Mouse (Mus musculus) frontal cortex, postnatal 36 days (tissue): ENCODE data around the gene Dalrd3.
"Not testable (repeated sequence)": the region's sequence is repeated elsewhere in the genome, so short reads cannot be mapped to it uniquely, and the experiment has no call there.

ENCODE experiments used
- DNase-seq, 2 experiments: peaks; one replicate each; pipeline ENCODE4 v3.0.0; 2022; ENCODE audit warnings: low spot score in 2 of 2

Dalrd3 gene

DNA sequence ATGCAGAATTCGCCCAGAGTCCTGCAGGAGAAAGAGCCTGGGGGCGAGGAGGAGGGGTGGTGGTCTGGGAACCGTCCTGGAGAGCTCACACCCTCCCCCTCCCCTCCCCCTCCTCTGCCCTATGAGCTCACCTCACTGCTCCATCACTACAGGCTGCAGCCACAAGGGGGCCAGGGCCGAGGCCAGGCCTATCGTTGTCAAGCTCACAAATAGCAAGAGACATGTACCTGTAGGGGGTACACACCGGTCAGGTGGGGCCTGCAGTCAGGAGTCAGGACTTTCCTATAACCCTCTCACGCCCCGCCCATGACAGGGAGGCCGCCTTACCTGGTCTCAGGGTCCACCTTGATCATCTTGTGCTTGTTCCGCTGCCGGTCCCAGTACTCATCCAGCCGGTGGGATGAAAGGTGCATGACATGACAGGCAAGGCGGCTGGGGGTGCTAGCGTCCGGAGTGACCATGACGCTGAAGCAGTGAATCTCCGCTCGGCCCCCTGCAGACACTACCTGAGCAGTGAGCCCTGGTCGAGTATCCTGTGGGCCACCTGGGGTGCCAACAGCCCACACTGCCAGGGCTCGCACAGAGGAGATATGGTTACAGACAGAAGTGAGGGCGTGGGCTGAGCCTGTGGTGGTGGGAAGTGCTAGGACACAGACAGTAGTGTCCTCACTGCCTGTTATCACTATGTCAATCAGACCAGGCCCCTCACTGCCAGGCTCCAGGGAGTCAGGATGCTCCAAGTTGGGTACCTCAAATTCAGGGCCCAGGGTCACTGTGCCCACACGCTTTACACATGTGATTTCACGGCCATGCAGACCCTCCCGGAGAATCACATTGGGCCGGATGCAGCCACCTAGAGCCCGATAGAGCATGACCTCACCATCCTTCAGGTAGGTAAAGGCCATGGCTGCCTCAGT is 4.3 kb downstream of the Dalrd3 start:
- no peak for DNase-seq

DNA sequence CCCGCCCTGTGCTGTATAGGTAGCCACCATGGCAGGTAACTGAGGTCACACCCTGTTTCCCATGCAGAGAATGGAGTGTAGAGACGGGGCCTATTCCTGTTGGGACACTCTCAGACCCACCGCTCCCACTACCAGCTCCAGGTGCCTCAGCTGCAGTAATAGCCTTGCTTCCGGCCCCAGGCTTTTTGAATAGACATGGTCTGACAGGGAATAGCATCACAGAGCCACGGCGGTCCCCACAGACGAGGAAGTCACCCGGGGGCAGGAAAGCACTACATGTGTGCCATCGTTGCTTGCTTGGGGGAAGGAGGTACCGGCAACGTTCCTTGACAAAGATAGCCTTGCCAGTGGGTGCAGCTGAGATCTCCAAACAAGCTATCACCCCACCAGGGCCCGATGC is 5.2 kb downstream of the Dalrd3 start:
- no peak for DNase-seq

DNA sequence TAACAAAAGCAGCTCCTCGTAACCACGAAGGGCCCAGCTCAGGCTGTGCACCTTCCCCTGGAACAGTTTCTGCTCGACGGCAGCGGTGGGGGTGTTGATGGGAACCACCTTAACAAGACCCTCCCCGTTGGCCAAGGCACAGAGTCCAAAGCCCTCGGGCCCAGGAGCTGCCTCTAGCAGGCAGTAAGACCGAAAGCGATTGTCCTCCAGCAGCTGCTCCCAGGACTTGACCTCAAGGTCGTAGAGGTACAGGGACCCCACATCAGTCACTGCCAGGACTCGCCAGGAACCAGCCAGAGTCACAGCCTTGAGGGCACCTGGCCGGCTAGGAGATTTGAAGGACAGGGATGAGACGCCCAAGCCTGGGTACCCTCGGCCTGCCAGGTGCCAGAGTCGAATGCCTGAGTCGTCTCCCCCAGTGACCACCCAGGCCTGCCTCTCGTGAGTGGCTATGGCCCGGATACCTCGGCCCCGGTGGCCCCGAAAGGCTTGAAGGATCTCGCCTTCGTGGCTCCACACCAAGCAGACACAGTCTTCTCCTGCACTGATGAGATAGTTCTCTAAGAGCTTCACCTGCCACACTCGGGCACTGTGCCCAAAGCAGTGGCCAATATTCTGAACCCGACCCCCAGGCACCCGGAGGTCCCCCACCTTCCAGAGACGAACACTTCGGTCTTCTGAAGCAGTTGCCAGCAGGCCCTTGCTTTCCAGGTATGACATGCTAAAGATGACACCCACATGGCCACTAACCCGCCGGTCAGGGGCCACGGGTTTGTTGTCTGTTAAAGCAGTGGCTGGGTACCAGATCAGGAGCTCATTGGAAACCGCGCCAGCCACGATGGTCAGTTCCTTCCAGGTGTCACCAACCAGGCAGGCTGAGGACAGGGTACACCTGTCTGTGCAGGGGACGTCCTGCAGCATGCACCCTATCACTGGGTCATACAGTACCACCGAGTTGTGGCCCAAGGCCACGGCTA is 5.9 kb downstream of the Dalrd3 start:
- no peak for DNase-seq

DNA sequence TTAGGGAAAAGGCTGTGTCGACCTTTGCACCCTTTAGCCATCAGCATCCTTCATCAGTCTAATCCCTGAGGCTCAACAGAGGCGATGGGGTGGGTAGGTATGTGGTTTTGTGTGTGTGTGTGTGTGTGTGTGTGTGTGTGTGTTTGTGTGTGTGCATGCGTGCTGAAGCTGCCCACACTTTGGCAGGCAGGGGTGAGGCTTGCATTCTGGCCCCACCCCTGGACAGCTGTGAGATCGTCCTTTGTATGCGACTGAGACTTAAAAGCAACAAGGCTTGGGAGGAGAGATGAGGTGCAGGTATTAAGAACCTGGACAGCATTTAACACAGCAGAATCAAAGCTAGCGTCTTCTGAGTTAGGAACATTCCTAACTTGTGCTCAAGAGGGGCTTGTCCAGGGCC is 7.3 kb downstream of the Dalrd3 start:
- DNase-seq: no peak

DNA sequence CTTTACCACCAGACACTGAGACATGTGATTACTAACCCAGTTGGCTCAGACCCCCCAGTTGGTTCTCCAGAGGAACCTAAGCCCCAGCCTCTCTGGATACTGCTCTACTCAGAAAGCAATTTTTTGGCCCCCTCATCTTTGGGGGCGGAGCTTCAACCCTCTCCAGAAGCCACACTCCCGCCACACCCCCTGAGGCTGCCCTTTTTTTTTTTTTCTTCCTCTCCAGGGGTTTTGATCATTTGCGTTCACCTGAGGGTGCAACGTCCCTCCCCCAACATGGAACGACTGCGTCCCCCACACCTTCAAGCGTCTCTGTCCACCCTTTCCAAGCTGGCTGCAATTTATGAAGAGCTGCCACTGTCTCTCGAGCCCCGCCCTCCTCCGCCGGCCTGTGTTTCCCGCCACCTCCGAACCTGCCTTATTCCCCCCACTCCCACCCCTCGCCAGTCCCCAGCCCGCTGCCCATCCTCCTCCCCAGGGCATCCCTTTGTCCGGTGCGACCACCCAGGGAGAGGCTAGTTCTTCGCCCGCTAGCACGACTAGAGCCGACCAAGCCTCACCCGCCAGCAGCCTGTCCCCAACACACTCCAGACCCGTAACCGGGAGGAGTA is 8.4 kb downstream of the Dalrd3 start:
- DNase-seq: peak in 1 of 2 experiments; percentile 49

DNA sequence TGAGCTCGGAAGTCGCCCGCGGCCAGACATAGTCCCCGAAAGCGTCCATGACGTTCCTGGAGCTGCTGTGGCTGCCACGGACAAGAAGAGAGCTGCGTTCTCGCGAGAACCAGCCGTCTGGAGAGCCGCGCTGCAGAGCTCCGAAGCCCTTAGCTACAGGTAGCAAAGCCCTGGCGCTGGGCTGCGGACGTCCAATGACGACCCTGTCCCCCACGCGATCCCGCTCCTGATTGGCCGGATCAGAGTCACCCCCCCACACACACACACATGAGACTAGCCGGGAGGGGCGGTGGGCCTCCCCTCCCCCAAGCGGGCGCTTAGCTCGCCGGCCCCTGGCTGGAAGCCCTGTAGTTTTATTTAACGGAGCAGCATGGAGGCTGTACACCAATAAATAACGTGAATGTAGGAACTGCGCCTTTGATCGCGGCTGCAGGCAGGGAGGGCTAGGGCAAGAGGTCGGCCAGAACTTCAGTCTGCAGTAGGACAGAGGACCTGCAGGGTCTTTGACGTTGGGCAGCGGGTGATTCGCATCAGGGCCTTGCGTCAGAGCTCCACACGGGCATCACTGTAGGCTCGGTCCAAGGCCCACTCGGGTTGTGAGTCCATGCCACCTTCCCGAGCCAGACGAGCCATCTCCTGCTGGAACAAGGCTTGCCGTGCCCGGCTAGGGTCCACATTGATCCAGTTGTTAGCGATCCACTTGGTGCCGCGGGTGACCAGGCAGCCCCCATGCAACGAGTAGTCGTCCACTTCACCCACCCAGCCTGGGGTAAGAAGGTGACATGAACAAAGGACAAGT is 9.1 kb downstream of the Dalrd3 start, which contains the start of gene Wdr6:
TSS of gene Wdr6 (minus strand) at position 195 of the 799 bp plus-strand sequence.
- DNase-seq: peak; percentile 80 to 91

DNA sequence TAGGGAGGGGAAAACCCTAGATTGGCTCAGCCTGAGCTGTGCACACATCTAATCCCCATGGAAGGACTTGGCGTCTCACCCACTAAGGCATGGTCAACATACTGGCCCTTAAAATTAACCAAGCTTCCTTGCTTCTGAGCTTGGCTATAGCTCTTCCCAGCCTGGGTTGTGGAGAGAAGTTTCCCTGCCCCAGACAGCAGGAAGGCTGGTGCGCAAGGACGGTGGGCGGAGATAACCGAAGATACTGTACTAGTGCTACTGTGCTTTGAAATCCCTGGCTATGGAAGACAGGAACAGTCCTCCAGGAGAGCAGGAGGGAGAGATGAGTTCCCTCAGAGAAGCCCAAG is 9.6 kb downstream of the Dalrd3 start:
- DNase-seq: no peak

DNA sequence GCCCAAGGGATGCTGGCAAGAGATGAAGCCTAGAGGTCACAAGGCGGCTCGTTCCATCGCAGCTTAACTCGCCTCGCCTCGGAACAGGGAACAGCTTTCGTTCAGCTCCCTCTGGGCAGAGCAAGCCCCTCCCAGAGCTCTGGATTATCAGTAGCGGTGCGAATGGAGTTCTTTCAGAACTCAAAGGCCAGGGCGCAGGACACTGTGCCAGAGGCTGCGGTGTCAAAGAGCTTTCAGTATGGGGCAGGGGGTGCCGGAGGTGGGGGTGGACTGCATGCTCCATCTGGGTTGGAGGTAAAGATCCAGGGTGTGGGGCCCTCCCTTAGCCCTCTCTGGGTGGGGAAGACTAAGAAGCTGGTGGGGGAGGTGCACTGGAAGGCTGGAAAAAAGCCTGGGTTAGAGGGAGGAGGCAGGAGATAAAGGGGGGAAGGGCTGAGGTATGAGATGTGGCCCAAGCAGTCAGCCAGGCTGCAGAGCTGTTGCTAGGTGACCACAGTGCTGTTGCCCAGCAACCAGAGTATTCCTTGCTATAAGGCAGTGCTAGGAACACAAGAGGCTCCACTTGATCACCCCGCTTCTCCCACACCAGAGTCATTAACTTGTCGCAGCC is 18.0 kb downstream of the Dalrd3 start:
- DNase-seq: peak; percentile 83 to 92

DNA sequence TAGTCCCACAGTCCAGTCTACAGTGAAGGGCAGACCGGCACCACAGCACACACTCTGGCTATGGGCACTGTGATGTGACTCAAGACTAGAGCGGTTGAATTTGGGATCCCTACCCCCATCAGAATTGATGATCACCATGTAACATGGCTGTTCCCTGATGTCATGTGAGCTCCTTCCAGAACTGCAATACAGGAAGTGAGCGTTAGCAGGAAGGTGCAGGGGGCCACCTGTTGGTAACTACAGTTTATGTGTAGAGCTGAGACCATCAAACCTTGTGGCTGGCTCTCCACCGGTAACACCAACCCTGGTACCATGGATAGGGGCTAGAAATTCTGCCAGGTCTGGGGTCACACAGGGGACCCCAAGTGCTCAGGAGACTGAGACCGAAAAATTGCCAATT is 19.5 kb downstream of the Dalrd3 start:
- no peak for DNase-seq

DNA sequence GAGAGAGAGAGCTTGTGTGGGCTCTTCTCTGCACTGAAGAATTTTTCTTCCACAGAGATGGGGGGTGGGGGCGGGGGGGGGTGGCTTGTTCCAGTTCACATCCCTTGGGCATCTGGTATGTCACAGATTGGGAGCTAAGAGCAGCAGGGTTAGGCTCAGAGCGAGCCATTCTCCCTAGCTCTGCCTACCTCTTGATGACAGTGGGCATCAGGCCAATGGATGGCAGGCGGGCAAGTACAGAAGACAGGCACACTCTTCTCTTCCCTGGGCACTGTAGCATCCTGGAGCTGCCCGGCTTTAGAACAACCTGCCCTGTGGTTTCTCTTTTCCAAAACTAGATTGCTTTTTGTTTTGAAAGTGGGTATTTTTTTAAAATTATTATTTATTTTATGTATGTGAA is 21.8 kb downstream of the Dalrd3 start:
- no peak for DNase-seq

DNA sequence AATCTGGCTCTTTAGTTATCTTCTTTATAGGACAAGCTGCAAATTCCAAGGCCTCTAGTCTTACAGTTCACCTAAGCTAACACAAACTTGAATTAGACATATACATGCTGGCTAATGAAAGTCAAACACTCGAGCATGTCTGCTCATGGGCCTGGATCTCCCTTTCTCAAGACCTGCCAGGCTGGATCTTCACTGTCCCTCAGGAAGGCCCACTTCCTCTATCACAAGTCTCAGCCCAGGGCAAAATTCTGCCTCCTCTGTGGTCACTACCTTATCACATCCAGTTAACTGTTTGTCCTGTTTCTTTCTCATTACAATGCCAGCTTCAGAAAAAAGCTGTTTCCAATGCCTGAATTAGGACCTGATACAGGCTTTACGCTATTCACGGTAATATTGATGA is 24.7 kb downstream of the Dalrd3 start:
- DNase-seq: no peak

DNA sequence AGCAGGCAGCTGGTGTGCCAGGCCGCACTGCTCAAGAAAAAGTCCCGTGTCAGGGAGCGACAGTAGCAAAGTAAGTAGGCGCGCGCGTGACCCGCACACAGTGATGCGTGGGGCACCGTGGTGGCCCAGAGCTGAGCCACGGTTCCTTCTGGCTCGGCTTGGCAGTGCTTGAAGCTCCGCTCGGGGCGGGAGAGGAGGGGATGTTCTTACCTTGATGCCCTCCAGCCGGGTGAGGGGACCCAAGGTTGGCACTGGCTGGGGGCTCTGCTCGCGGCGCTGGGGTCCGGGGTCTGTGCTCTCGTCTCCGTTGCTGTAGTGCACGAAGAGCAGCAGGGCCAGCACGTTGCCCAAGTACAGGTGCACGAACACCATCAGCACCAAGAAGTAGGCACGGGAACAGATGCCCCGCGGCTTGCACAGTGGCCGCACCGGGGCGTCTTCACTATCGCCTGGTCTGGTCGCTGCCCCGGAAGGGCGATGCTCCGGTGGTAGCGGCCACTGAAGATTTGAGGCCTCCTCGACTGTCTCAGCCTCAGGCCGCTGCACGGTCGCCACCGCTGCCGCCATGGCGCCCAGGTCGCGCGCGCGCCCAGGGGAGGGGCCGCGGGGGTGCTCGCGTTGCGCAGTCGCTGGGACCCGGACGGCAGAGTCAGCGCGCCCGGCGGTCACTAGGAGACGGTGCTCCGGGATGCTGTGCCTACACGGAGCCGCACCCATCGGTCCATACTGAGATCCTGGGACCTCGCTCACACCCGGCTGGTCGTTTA is 27.5 kb downstream of the Dalrd3 start, which contains the start of gene P4htm:
TSS of gene P4htm (minus strand) at position 670 of the 767 bp plus-strand sequence.
- DNase-seq: peak; percentile 79 to 84

DNA sequence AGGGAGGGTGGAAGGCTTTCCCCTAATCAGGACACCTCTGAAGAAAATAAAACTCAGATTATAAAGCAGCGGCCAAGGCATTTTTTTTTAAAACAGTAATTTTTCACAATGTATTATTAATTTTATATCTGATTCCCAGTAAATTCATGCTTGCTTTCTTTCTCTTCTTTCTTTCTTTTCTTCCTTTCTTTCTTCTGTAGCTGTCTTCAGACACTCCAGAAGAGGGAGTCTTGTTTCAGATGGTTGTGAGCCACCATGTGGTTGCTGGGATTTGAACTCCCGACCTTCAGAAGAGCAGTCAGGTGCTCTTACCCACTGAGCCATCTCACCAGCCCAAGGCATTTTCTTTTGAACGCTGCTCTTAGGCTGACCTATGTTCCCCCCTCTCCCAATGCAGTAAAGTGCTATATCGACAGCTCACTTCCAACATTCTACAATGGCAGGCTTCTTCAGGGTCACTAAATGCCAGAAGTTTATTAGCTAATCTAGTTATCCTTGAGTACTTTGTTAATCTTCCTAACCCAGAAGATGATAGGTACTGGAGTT is 29.4 kb downstream of the Dalrd3 start:
- no peak for DNase-seq

DNA sequence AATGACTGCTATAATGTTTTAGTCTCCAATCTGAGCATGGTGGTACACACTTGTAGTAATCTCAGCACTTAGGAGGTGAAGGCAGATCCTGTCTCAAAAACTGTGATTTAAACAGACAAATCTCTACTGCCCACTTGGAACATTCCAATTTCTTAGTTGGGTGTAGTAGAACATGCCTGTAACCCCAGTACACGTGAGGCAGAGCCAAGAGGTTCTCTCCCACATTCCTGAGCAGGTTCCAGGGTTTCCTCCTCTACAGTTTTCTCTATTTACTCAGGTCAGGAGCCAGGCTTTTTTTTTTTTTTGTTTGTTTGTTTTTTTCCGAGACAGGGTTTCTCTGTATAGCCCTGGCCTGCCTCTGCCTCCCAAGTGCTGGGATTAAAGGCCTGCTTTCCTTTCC is 30.3 kb downstream of the Dalrd3 start:
- DNase-seq: no peak

DNA sequence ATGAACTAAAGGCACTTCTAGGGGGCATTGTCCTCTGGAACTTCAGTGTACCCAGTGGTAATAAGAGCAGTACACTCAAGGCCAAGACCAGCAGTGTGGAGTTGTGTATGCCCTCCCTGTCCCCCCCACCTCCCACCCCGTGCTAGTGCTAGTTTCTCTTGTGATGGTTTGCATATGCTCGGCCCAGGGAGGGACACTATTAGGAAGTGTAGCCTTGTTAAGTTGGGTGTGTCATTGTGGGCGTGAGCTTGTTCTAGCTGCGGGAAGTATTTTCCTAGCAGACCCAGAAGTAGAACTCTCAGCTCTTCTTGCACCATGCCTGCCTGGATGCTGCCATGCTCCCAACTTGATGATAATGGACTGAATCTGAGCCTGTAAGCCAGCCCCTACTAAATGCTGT is 32.3 kb downstream of the Dalrd3 start:
- no peak for DNase-seq

DNA sequence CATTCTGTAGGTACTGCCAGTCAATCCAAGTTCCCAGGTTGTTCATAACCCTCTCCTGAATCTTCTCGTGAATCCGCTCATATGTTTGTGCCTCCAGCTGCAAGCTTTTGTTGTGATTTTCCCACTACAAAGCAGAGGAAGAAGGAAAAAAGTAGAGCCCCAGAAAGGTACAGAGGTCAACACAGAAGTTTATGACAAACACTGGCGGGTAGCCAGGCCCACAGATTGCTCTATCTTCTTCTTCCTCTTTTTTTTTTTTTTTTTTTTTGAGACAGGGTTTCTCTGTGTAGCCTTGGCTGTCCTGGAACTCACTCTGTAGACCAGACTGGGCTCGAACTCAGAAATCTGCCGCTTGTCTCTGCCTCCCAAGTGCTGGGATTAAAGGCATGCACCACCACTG is 38.2 kb downstream of the Dalrd3 start:
- DNase-seq: not testable (repeated sequence)

DNA sequence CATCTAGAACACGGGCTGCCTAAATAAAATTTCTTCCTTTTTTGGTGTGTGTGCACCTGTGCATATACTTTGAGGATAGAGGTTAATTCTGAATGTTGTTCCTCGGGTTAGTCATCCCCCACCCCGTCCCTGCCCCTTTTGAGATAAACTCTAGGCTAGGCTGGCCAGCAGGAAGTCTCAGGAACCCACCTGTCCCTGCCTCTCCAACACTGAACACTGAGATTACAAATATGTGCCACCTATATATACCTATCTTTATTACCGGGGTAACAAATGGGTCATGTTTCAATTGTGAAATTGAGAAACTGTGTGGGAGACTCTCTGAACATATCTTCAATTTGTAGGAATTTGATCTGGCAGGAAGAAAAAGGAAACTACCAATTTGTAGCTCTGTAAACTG is 39.2 kb downstream of the Dalrd3 start:
- no peak for DNase-seq

DNA sequence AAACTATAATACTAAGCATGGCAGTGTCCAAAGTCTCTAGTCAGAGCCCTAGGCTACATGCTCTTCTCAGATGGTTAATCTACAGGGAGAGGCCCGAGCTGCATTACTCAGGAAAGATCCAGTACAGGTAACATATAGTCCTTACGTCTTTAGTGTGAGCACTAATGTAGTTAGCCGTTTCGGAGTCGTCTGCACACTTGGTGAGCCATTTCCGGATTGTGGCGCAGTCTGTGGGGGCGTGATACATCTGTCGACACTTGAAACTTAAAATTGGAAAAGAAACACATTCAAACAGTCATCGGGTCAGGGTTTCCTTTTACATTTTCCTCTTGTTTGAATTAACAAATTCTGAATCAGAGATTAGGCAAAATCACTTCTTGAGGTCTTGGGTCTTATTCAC is 41.8 kb downstream of the Dalrd3 start:
- peak; percentile 42 to 61 for DNase-seq

DNA sequence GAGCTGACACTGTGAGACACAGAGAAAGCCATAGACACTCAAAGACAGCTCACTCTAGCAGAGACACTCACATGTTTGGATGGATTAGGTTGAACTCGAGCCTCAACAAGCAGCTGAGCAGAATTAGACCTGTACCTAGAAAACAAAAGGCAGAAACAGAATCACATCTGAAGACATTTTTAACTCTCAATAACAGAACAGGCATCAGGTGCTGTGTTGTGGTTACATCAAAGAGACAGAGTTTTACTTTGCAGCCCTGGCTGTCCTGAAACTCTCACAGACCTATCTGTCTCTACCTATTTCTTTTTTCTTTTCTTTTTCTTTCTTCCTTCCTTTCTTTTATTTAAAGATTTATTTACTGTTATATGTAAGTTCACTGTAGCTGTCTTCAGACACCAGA is 47.6 kb downstream of the Dalrd3 start:
- DNase-seq: no peak
